Mouse (Mus musculus) stomach, adult 2 months (tissue): ENCODE measurements around the gene Efnb1. TPM values are rescaled to one million over a fixed set of nuclear protein-coding genes. Genes with fewer than 3 reads are reported as not detected.

ENCODE experiments used
- polyA plus RNA-seq: library from polyadenylated mRNA; depleted of rRNA; stranded (reverse); fragments of >200 nt; gene quantifications from 2 replicates; pipeline ENCODE4 v1.2.3, GENCODE M21; 2012; rRNA removed

Gene Efnb1
- 19.9 and 24.2 TPM in 2 replicates for polyA plus RNA-seq

GRCm38 (mm10) chrX:99135523-99136258, at the start of gene Efnb1:
TSS of gene Efnb1 (plus strand) at chrX:99136130.

Other genes with a start within 250 kb of the Efnb1 start
- gene Ophn1, start 245.1 kb upstream of the Efnb1 start, polyA plus RNA-seq, result 2.9 and 4.0 TPM in 2 replicates
- 2.2 and 6.7 TPM in 2 replicates for gene Yipf6, start 199.8 kb upstream of the Efnb1 start, polyA plus RNA-seq
- 6.0 and 8.1 TPM in 2 replicates for gene Stard8, start 132.9 kb upstream of the Efnb1 start, polyA plus RNA-seq